Mouse (Mus musculus) hindbrain, embryonic 15.5 days (tissue): ENCODE measurements at regions not wholly inside any gene's neighbourhood (a gene's known extent, or its start where the extent isn't known, plus 50 kb on each side); places are given as distances from the start of the nearest gene placed in this dataset.

ENCODE experiments used
- ATAC-seq: fragments of 200-750 bp; cut with Nextera tagmentation; 2 replicates; pipeline ENCODE4 v1.8.0; 2017; ENCODE audit warnings: low read depth, moderate number of reproducible peaks, moderate TSS enrichment; ENCODE audit not compliant: low FRiP score
- H3K27ac ChIP-seq: fragments of 300-500 bp; sonication (generic); replicated peaks from 2 replicates; pipeline ENCODE4 v1.5.1; 2015; ENCODE audit warnings: mild to moderate bottlenecking, inconsistent platforms
- H3K27me3 ChIP-seq: fragments of 300-500 bp; sonication (generic); 2 replicates; pipeline ENCODE4 v1.6.1; 2015; ENCODE audit warnings: control low read depth, inconsistent platforms
- H3K36me3 ChIP-seq: fragments of 300-500 bp; sonication (generic); 2 replicates; pipeline ENCODE4 v1.6.1; 2015; ENCODE audit warnings: control low read depth, inconsistent platforms
- H3K4me1 ChIP-seq: fragments of 300-500 bp; sonication (generic); replicated peaks from 2 replicates; pipeline ENCODE4 v1.6.1; 2015; ENCODE audit warnings: control low read depth, inconsistent platforms
- H3K4me2 ChIP-seq: fragments of 300-500 bp; sonication (generic); 2 replicates; pipeline ENCODE4 v1.6.1; 2015; ENCODE audit warnings: moderate library complexity, mild to moderate bottlenecking, inconsistent platforms
- H3K4me3 ChIP-seq: fragments of 300-500 bp; sonication (generic); 2 replicates; pipeline ENCODE4 v1.5.1; 2015; ENCODE audit warnings: mild to moderate bottlenecking, inconsistent platforms
- H3K9ac ChIP-seq: fragments of 300-500 bp; sonication (generic); 2 replicates; pipeline ENCODE4 v1.6.1; 2015; ENCODE audit warnings: inconsistent platforms
- H3K9me3 ChIP-seq: fragments of 300-500 bp; sonication (generic); 2 replicates; pipeline ENCODE4 v1.6.1; 2016; ENCODE audit warnings: control low read depth, inconsistent platforms
- WGBS: fragments of 180-500 bp; shearing (Covaris S2); methylation state at CpG from one replicate; pipeline ENCODE4 v1.1.7; 2015; 5-methylcytosine and 5-hydroxymethylcytosine counted together

DNA sequence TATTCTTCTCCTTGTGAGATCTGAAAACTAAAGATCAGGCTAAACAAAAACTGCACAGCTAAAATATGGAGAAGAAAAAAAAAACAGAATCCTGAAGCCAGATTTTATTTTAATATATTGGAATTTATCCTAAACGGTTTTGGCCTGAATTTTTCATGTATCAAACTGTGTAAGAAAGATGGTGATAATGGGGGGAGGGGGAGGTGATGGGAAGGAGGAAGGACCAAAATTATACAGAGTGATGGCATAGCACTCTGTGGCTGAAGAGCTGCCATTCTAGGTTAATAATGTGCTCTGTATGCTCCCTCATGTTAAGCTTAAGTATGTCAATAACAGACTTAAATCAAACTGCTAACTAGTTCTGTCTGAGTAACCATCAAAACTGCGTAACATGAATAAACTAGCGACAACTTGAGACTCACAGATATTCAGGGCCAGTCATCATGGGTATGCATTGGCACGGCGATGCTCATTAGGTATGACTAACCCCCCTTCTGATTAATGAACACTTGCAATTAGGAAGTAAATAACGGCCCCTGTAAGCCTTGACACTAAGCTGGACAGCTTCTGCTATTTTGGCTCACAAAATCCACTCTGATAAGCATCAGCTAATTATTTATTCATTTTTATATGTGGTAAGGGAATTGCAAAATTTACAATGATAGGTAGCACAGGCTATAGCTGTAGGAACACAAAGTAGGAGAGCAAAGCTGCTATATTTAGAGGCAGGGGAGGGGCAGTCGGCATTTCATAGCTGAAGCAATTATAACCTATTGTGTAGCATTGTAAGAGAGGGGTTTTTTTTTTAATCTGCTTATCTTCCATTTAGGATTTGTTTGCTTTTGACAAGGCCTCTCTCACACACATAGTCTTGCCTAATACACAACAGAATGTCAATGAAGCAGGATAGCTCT, 150.9 kb upstream of the Kirrel3 start:
- H3K27me3 ChIP-seq: no peaks in the 10 kb centered on the region
- peaks cover 8% of the 10 kb centered on the region; the same call in 1 of the 2 replicates for H3K4me1 ChIP-seq
- H3K36me3 ChIP-seq: no peaks in the 10 kb centered on the region
- no peak overlapping the region for H3K4me2 ChIP-seq
- ATAC-seq: no peak
- H3K9ac ChIP-seq: no peak overlapping the region
- no peaks in the 10 kb centered on the region for H3K9me3 ChIP-seq
- no peak overlapping the region for H3K4me3 ChIP-seq
- no peak overlapping the region for H3K27ac ChIP-seq
- WGBS: 69% methylated on average over 7 of the region's 7 CpGs

GRCm38 (mm10) chr9:34348442-34348841, 137.3 kb upstream of the Kirrel3 start:
- 70% methylated on average over 2 of the region's 2 CpGs for WGBS
- Histone ChIP-seq H3K4me1 (no peaks in the 10 kb centered on the region), H3K27ac (no peak overlapping the region), H3K9ac (no peak overlapping the region), H3K27me3 (no peaks in the 10 kb centered on the region), H3K4me2 (no peak overlapping the region), H3K9me3 (no peaks in the 10 kb centered on the region), H3K36me3 (no peaks in the 10 kb centered on the region), H3K4me3 (no peak overlapping the region)
- no peak for ATAC-seq

GRCm38 (mm10) chr9:34349997-34350396, 135.7 kb upstream of the Kirrel3 start:
- H3K4me3 ChIP-seq: no peak overlapping the region
- no peaks in the 10 kb centered on the region for H3K9me3 ChIP-seq
- ATAC-seq: no peak
- H3K27me3 ChIP-seq: no peaks in the 10 kb centered on the region
- H3K4me2 ChIP-seq: no peak overlapping the region
- H3K9ac ChIP-seq: no peak overlapping the region
- 87% methylated on average over 3 of the region's 3 CpGs for WGBS
- no peaks in the 10 kb centered on the region for H3K36me3 ChIP-seq
- no peak overlapping the region for H3K27ac ChIP-seq
- H3K4me1 ChIP-seq: 0 out of 2 replicates have a peak, but pooled peaks cover 4% of the 10 kb centered on the region

- Histone ChIP-seq H3K4me3 (no peak overlapping the region), H3K4me2 (no peak overlapping the region), H3K9ac (no peak overlapping the region), H3K27ac (no peak overlapping the region), H3K36me3 (no peaks in the 10 kb centered on the region), H3K27me3 (no peaks in the 10 kb centered on the region), H3K4me1 (0 out of 2 replicates have a peak, but pooled peaks cover 4% of the 10 kb centered on the region), H3K9me3 (no peaks in the 10 kb centered on the region)
- no peak for ATAC-seq
- WGBS: 70% methylated on average over 9 of the region's 9 CpGs
These were observed 131.9 kb upstream of the Kirrel3 start for GRCm38 (mm10) chr9:34353744-34354143.

DNA sequence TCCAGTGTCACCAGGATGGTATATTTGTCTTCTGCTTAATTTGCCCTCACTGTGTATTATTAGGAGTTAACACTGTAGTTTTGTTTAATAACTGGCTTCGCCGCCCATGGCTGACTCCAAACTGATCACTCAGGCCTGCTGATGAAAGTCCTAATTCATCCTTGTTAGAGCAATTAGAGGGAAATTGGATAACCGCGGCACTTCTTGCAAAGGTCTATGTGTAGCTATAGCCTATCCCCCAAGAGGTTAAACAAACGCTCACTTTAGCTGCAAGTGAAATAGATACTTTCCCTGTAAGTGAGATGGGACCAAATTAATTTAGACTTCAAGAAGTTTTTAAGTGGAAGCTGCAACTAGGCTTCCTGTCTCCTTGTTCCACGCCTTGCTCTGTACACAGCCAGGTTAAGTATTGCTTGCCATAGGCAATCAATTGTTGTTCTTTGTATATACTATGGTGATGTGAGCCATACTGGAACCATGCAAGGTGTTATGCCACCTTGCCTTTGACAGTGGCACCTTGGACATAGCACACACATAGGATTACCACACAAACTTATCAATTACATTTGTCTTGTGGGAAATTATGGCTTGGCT, 130.9 kb upstream of the Kirrel3 start:
- H3K9ac ChIP-seq: no peak overlapping the region
- no peak overlapping the region for H3K27ac ChIP-seq
- WGBS: 70% methylated on average over 6 of the region's 6 CpGs
- H3K4me1 ChIP-seq: 0 out of 2 replicates have a peak, but pooled peaks cover 4% of the 10 kb centered on the region
- H3K36me3 ChIP-seq: no peaks in the 10 kb centered on the region
- H3K27me3 ChIP-seq: no peaks in the 10 kb centered on the region
- H3K9me3 ChIP-seq: no peaks in the 10 kb centered on the region
- H3K4me3 ChIP-seq: no peak overlapping the region
- H3K4me2 ChIP-seq: no peak overlapping the region
- no peak for ATAC-seq

GRCm38 (mm10) chr9:34370686-34371398, 114.9 kb upstream of the Kirrel3 start:
- no peak overlapping the region for H3K4me3 ChIP-seq
- no peak overlapping the region for H3K9ac ChIP-seq
- H3K4me1 ChIP-seq: no peaks in the 10 kb centered on the region
- no peak for ATAC-seq
- WGBS: 85% methylated on average over 4 of the region's 4 CpGs
- H3K36me3 ChIP-seq: no peaks in the 10 kb centered on the region
- no peaks in the 10 kb centered on the region for H3K27me3 ChIP-seq
- H3K27ac ChIP-seq: no peak overlapping the region
- H3K4me2 ChIP-seq: no peak overlapping the region
- no peaks in the 10 kb centered on the region for H3K9me3 ChIP-seq

DNA sequence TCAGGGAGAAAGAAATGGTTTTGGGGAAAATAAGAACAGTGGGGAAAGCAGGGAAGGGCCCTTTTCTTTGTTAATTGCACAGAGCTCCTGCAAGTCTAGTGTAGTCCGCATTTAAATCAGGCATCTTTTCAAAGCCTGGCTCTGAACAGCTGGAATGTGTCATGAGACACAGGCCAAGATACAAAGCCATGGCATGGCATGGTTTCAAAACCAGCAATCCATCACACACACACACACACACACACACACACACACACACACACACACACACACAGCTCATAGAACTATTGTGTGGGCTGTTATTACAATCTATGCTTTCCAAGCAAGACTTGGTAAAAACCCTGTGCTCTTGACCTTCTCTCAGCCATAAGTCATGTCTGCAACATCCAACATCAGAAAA, 110.5 kb upstream of the Kirrel3 start:
- no peak overlapping the region for H3K27ac ChIP-seq
- H3K4me2 ChIP-seq: no peak overlapping the region
- H3K36me3 ChIP-seq: no peaks in the 10 kb centered on the region
- H3K27me3 ChIP-seq: no peaks in the 10 kb centered on the region
- 37% methylated on average over 1 of the region's 1 CpGs for WGBS
- H3K9ac ChIP-seq: no peak overlapping the region
- no peak overlapping the region for H3K4me3 ChIP-seq
- H3K4me1 ChIP-seq: no peaks in the 10 kb centered on the region
- ATAC-seq: no peak
- H3K9me3 ChIP-seq: no peaks in the 10 kb centered on the region

DNA sequence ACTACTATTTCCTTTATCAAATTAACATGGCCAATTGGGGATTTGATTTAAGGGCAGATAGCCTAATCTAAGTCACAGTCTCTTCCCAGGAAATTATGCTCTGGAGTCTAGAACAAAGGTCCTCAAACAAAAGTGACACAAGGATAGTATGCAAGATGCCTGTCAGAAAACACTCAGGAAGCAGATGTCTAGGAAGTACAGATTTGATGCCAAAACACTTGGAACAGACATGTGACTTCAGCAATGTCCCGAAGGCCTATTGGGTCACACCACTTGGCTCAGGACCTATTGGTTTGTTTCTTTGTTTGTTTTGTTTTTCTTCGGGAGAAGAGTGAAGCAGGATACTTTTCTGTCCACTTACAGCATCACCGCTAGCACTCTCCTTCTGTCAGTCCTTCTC, 105.7 kb upstream of the Kirrel3 start:
- no peaks in the 10 kb centered on the region for H3K27me3 ChIP-seq
- 89% methylated on average over 3 of the region's 3 CpGs for WGBS
- ATAC-seq: no peak
- no peak overlapping the region for H3K4me3 ChIP-seq
- no peak overlapping the region for H3K9ac ChIP-seq
- H3K4me1 ChIP-seq: no peaks in the 10 kb centered on the region
- H3K36me3 ChIP-seq: no peaks in the 10 kb centered on the region
- no peak overlapping the region for H3K4me2 ChIP-seq
- no peak overlapping the region for H3K27ac ChIP-seq
- no peaks in the 10 kb centered on the region for H3K9me3 ChIP-seq

DNA sequence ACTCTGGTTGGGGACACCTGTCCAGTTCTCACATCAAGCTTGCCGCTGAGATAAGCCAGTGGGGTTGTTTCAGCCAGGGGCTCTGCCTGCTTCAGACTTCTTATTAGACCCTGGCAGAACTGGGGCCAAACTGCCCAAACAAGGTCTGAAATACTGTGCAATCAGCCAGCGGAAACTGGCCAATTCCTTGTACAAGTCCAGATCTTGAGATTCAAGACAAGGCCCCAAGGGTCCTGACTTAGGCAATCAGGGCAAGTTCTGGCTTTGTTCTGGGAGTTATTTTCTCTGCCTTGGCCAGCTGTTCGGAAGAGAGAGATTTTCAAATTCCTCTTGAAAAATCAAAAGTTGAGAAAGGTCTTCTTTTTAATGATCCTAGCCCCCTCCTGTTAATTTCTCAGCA, 104.1 kb upstream of the Kirrel3 start:
- H3K27me3 ChIP-seq: no peaks in the 10 kb centered on the region
- H3K4me1 ChIP-seq: no peaks in the 10 kb centered on the region
- H3K27ac ChIP-seq: no peak overlapping the region
- WGBS: 93% methylated on average over 3 of the region's 3 CpGs
- H3K4me3 ChIP-seq: no peak overlapping the region
- H3K9ac ChIP-seq: no peak overlapping the region
- ATAC-seq: no peak
- H3K4me2 ChIP-seq: no peak overlapping the region
- no peaks in the 10 kb centered on the region for H3K36me3 ChIP-seq
- H3K9me3 ChIP-seq: no peaks in the 10 kb centered on the region

DNA sequence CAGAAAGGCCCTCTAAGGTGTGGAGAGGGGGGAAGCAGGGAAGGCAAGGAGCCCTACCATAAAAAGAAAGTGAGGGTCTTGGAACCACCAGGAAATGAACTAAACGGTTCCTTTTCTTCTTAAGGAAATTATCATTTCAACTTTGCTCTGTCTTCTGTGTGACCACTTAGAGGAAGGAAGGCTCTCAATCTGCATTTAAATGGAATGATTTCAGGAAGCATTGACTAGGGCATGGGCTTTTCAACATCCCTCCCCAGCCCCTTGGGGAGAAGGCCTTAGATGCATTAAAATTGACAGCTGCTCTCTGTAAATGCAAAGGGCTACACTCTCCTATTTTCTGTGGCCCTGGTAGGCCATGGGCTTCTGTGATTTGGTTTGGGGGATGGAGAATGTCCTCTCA, 103.5 kb upstream of the Kirrel3 start:
- ATAC-seq: no peak
- Histone ChIP-seq H3K4me3 (no peak overlapping the region), H3K36me3 (no peaks in the 10 kb centered on the region), H3K4me2 (no peak overlapping the region), H3K9ac (no peak overlapping the region), H3K27me3 (no peaks in the 10 kb centered on the region), H3K27ac (no peak overlapping the region), H3K9me3 (no peaks in the 10 kb centered on the region), H3K4me1 (no peaks in the 10 kb centered on the region)
- WGBS: 17% methylated on average over 1 of the region's 1 CpGs

GRCm38 (mm10) chr9:34386071-34386470, 99.6 kb upstream of the Kirrel3 start:
- H3K4me2 ChIP-seq: no peak overlapping the region
- H3K27ac ChIP-seq: no peak overlapping the region
- H3K9me3 ChIP-seq: no peaks in the 10 kb centered on the region
- H3K4me3 ChIP-seq: no peak overlapping the region
- no peaks in the 10 kb centered on the region for H3K4me1 ChIP-seq
- H3K27me3 ChIP-seq: no peaks in the 10 kb centered on the region
- no peak for ATAC-seq
- WGBS: 77% methylated on average over 4 of the region's 4 CpGs
- no peaks in the 10 kb centered on the region for H3K36me3 ChIP-seq
- no peak overlapping the region for H3K9ac ChIP-seq

DNA sequence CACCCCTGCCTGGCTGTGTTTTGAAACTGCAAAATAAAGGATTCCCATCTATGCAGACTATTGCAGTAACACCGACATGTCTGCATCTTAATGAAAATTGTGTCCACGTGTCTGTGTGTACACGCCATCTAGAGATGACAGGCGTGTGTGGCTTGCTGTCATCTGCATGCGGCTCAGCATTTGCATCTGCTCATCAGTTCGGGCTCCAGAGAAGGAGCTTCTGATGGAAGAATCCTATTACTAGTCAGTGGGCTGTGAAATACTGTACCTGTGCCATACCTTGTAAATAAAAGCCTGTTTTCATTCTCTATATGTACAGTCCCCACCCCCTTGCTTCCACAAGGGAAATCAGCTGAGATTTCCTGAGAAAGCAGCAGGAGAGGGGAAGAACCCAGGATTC, 92.7 kb upstream of the Kirrel3 start:
- no peaks in the 10 kb centered on the region for H3K36me3 ChIP-seq
- H3K4me1 ChIP-seq: peaks cover 10% of the 10 kb centered on the region; the same call in 1 of the 2 replicates
- no peaks in the 10 kb centered on the region for H3K27me3 ChIP-seq
- 66% methylated on average over 6 of the region's 6 CpGs for WGBS
- no peaks in the 10 kb centered on the region for H3K9me3 ChIP-seq
- H3K27ac ChIP-seq: no peak overlapping the region
- H3K4me2 ChIP-seq: no peak overlapping the region
- 0 out of 2 replicates have a peak, but pooled peaks have one; percentile 70 for ATAC-seq
- no peak overlapping the region for H3K4me3 ChIP-seq
- H3K9ac ChIP-seq: no peak overlapping the region
